Mouse (Mus musculus): Measurements from ENCODE around the gene Prlhr.

The Prlhr gene

GRCm38 (mm10) chr19:60432347-60433129, 35.6 kb downstream of the Prlhr start:
- DNase-seq (ENCODE audit: low spot score): no peak

DNA sequence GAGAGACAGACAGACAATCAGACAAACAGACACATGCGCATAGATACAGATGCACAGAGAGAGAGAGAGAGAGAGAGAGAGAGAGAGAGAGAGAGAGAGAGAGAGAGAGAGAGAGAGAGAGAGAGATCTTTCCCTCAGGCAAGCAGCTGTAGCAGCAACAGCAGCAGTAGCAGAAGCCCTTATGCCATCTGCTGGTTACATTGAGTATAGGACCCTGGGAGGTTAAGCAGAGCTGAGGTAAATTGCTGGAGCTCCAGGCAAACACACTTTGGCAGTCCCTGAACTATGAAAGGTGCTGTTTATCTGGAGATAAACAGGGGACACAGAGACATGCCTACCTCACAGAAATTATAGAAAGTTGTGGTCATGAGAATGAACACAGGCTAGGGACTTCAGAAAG, 50.5 kb downstream of the Prlhr start:
- no peak for DNase-seq (ENCODE audit: low spot score)

Measured in testis, postnatal 14 days (tissue).